Mouse (Mus musculus): ENCODE data around the gene Sept1.

GRCm38 (mm10) chr7:127278311-127278710 is 45.4 kb upstream of the Sept1 start:
- TF ChIP-seq CTCF (IDR thresholded peaks at IDR 0.05; ENCODE audit: borderline replicate concordance, insufficient read depth, low read depth, low read length) = no peak
- TF ChIP-seq POLR2A (IDR thresholded peaks at IDR 0.05; ENCODE audit: borderline replicate concordance, insufficient read depth, low read length) = no peak

Measured in cerebellum, adult 2 months (tissue).